Mouse (Mus musculus) kidney, postnatal 14 days (tissue): ENCODE results near the gene Adamtsl4.

Source experiments
- DNase-seq: peaks from one replicate; pipeline ENCODE4 v3.0.0; 2022; ENCODE audit warnings: mixed read lengths

The Adamtsl4 gene

DNA sequence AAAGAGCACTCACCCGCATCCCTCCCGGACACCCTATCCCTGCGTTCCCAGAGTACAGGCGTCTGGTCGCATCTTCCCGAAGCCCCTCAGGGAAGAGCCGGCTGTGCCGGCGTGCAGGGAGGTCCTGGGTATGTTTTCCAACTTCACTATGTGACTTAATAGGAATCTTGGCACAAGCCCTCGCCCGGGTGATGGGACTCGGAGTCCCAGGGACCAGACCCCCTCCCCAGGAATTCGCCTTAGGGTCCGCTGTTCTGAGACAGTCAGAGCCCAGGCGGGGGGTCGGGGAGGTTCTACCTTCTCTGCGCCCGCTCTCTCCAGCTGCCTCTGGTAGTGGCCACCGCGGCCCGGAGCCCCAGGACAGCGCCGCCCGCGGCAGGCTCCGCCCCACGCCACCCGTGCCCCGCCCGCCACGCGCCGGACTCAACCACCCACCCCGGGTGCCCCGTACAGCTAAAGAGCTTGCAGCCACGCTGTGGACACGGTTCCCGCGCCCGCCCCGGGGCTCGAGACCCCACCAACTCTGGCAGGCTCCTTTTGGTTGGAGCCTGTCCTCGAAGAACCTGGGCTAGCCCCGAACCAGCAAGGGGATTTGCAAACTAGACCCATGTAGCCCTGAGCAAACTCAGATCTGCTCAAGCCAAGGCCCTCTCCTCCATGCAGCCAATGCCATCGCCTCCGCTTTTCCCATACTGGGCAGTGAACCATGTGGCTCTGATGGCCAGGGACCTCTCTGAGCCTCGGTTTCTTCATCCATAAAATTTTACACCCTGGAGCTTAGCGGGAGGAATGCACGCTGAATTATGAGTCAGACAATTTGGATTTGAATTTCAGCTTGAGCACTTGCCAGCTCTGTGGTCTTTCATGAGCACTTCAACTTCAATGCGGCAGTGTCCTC is at the start of gene Adamtsl4:
Gene Adamtsl4 (minus strand): TSS at position 394 of the 898 bp plus-strand sequence.
- DNase-seq = peak; percentile 82

DNA sequence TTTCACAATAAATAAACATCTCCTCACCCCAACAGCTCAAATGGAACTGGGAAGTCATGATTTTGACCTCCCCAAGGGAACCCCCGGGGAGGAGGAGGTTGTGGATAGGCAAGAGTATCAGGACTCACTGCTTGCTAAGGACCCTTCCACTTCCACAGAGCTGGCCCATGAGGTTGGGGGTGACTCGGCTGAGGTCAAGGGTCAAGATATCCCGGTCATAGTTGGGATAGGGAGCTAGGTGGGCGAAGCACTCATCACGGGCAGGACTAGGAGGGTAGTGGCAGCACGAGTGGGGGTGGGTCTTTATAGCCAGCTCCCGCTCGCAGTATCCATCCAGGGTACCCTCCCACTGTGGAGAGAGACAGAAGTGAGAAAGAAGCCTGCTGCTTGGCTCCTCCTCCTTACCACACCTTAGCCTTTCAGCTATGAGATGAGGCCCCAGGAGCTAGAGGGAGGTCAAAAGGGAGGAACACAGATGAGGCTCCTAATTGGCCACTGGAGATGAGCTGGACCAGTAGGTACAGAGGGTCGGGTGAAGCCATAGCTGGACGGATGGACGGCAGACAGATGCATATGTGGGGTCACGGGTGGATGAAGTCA is 47.5 kb upstream of the Adamtsl4 start:
- DNase-seq = no peak

- no peak for DNase-seq
Measured at GRCm38 (mm10) chr3:95734092-95734702, 46.5 kb upstream of the Adamtsl4 start.

GRCm38 (mm10) chr3:95732744-95733521 is 45.2 kb upstream of the Adamtsl4 start:
- DNase-seq = peak; percentile 63

DNA sequence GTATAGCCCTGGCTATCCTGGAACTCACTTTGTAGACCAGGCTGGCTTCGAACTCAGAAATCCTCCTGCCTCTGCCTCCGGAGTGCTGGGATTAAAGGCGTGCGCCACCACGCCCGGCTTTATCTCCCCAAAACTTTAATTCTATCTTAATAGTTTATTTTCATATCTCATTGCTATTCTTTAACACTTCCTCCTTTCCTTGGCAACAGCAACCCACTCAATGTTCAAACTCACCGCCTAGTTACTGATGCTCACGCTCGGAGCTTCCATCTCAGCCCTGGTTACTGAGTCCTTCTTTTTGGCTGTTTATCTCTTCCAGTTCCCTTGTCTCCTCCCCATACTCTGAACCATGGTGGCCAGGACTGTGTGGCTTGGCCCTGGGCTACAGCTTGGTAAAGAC is 44.6 kb upstream of the Adamtsl4 start:
- DNase-seq = no peak

- DNase-seq = no peak
Measured at GRCm38 (mm10) chr3:95731802-95732201, 44.1 kb upstream of the Adamtsl4 start.

- no peak for DNase-seq
Measured at GRCm38 (mm10) chr3:95730431-95730830, 42.7 kb upstream of the Adamtsl4 start.

DNA sequence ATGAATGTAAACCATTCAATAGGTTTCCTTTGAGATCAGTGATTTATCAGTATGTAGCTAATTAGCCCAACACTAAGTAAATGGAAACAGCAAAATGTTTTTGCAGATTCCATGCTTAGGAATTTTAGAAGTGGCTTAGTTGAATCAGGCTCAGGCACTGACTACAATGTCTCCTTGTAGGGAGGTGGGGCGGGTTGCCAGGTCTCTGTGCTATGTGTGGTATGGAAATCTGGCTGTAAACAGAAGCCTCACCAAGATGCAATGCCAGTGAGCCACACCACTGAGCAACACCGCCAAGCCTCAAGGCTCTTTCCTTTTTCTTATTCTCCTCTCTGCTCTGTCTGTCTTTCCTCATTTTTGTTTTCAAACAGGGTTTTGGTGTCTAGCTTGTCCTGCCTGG is 41.2 kb upstream of the Adamtsl4 start:
- DNase-seq = no peak

- DNase-seq = no peak
Measured at GRCm38 (mm10) chr3:95726696-95727358, 39.1 kb upstream of the Adamtsl4 start.

GRCm38 (mm10) chr3:95725863-95726262 is 38.1 kb upstream of the Adamtsl4 start:
- DNase-seq = no peak

DNA sequence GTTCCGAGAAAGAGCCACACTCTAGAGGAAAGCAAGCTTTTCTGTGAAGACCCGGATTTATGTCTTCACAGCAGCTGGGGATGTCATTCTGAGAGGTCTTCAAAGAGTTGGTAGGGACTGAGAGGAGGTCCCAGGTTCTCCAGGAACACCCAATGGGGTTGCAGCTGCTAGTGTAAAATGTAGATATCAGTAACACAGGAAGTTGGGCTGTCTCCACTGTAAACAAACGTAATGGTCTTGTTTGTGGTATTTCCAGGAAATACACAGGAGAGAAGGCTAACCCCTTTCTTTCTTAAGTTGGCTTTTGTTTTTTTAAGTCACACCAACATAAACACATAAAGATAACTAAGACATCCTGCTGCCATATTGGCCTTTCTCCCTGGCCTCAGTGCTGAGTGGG is 34.7 kb upstream of the Adamtsl4 start:
- no peak for DNase-seq

DNA sequence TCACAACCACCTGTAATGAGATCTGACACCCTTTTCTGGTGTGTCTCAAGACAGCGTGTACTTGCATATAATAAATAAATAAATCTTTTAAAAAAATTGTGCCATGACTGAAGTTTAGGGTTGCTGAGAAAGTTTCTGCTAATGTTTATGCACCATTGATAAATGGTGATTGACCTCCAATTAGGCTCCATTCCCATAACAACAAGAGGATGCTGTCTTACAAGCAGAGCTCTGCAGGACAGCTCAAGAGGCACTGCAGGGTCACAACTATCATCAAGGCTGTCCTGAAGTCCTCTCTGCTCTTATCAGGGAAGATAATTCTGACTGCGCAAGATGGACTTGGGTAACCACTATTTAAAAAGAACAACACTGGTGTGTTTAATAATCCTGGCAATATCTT is 30.4 kb upstream of the Adamtsl4 start:
- DNase-seq = no peak

DNA sequence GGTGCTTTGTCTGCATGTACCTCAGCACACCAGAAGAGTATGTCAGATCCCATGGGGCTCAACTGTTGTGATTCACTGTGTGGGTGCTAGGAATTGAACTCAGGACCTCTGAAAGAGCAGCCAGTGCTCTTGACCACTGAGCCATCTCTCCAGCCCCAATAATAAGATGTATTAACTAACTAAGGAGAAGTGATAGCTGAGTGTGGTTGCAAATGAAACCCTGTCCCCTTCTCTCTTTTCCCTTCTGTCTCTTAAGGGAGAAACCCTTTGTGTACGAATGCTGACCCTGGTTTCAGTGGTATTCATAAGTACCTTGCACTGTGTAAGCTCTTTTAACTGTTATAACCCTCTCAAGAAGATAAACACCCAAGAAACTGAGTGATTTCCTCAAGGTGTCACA is 28.4 kb upstream of the Adamtsl4 start:
- DNase-seq = no peak

GRCm38 (mm10) chr3:95709967-95710366 is 22.2 kb upstream of the Adamtsl4 start:
- no peak for DNase-seq

GRCm38 (mm10) chr3:95709044-95709443 is 21.3 kb upstream of the Adamtsl4 start:
- no peak for DNase-seq

DNA sequence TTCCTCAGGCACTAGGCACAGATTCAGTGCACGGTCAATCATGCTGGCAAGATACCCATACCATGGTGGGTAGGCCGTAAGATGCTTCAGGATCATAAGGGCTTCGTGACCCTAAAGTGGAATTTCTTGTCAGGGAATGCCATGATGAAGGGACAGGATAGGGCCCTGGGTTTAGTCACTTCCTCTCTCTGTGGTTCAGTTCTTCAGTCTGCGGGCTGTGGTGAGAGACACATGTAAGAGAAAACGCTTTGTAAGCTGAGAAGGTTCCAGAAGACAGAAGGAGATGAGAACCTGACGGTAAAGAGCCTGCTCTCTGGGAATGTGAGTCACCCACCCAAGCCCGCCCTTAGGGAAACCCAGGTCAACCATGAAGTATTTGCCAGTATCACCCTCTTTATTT is 19.8 kb upstream of the Adamtsl4 start:
- no peak for DNase-seq

GRCm38 (mm10) chr3:95706273-95706672 is 18.6 kb upstream of the Adamtsl4 start:
- DNase-seq = no peak

DNA sequence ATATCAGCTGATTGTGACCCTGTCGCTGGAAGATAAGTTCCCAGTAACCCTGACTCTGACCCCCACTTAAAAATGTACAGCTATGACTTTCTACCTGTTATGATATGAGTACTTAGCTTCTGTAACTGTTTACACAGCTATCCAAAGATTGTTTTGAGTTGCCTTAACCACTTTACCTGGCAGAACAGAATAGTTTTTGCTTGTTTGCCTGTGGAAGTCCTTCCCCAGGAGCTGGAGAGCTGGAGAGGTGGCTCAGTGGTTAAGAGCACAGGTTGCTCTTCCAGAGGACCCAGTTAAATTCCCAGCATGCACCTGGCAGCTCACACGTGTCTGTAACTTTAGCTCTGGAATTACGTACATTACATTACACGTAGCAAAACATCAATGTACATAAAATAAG is 16.9 kb upstream of the Adamtsl4 start:
- no peak for DNase-seq

- DNase-seq = no peak
Measured at GRCm38 (mm10) chr3:95703276-95703675, 15.6 kb upstream of the Adamtsl4 start.

DNA sequence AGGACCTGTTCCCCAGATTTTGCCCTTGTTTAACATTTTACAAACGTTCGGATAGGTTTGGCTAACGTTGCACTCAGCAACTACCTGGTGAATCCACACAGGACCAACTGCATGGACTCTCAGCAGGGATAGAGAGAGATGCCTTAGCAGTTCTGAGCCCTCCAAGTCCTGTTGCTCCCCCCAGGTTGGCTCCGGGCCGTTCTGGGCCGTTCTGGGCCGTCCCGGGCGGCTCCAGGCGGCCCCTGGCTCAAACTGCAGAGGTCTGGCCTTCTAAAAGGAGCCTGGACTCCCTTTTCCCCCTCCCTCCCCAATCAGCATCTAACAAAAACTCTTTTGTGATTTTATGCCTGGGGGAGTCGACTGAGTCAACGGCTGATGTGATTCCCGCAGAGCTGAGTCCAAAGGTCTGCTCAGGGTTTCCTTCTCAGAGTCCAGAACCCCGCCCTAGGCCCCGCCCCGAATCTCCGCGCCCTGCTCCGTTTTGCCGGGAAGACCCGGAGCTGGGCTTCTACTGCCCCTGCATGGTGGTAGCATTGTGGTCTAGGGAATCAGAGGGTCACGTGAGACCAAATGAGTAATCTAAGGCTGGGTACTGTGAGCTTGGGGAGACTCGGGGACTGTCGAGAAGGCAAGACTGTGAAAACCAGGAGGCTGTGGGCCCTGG is 14.3 kb upstream of the Adamtsl4 start:
- DNase-seq = peak; percentile 91

DNA sequence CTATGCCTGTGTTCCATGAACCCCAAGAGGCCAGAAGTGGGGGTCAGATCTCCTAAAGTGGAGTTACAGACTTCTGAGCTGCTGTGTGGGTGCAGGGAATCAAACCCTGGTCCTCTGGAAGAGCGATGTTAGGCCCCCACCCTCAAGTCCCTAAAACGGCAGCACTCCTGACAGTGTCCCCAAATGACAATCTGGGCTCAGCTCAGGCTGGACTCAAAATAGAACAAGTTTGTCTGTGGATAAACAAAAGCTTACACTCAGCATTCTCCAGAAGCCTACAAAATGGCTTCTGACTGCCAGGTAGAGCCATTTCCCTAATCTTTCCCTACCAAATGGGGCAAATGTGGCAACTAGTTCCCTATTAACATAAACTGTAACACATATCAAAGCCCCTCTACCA is 13.4 kb upstream of the Adamtsl4 start:
- no peak for DNase-seq

- DNase-seq = no peak
Measured at GRCm38 (mm10) chr3:95700233-95700681, 12.5 kb upstream of the Adamtsl4 start.
